Mouse (Mus musculus) hindbrain, postnatal 0 days (tissue): ENCODE measurements at regions not wholly inside any gene's neighbourhood (a gene's known extent, or its start where the extent isn't known, plus 50 kb on each side); places are given as distances from the start of the nearest gene placed in this dataset.

Experiments used
- ATAC-seq: fragments of 200-750 bp; cut with Nextera tagmentation; 2 replicates; pipeline ENCODE4 v1.8.0; 2017; ENCODE audit warnings: mild to moderate bottlenecking, moderate TSS enrichment, moderate library complexity
- DNase-seq: peaks from one replicate; pipeline ENCODE4 v3.0.0-alpha.2; 2015; ENCODE audit warnings: low spot score
- H3K27ac ChIP-seq: fragments of 300-500 bp; sonication (generic); 2 replicates; pipeline ENCODE4 v1.5.1; 2014; ENCODE audit warnings: mild to moderate bottlenecking
- H3K27me3 ChIP-seq: fragments of 300-500 bp; sonication (generic); 2 replicates; pipeline ENCODE4 v1.6.1; 2014; ENCODE audit warnings: low read length, mixed read lengths; ENCODE audit not compliant: insufficient read depth
- H3K36me3 ChIP-seq: fragments of 300-500 bp; sonication (generic); 2 replicates; pipeline ENCODE4 v1.6.1; 2014; ENCODE audit warnings: low read length, mixed read lengths; ENCODE audit not compliant: insufficient read depth
- H3K4me1 ChIP-seq: fragments of 300-500 bp; sonication (generic); 2 replicates; pipeline ENCODE4 v1.6.1; 2014; ENCODE audit warnings: antibody characterized with exemption, low read length, mixed read lengths; ENCODE audit not compliant: insufficient read depth
- H3K4me2 ChIP-seq: fragments of 300-500 bp; sonication (generic); 2 replicates; pipeline ENCODE4 v1.6.1; 2014; ENCODE audit warnings: low read depth, mild to moderate bottlenecking, low read length, moderate library complexity, mixed read lengths
- H3K4me3 ChIP-seq: fragments of 300-500 bp; sonication (generic); 2 replicates; pipeline ENCODE4 v1.5.1; 2014; ENCODE audit warnings: low read length
- H3K9ac ChIP-seq: fragments of 300-500 bp; sonication (generic); replicated peaks from 2 replicates; pipeline ENCODE4 v1.6.1; 2014; ENCODE audit warnings: mild to moderate bottlenecking, low read length, moderate library complexity, mixed read lengths
- H3K9me3 ChIP-seq: fragments of 300-500 bp; sonication (generic); 2 replicates; pipeline ENCODE4 v1.6.1; 2016; ENCODE audit warnings: low read length, mixed read lengths
- CTCF ChIP-seq: IDR thresholded peaks from 2 replicates; pipeline ENCODE4 v1.5.1; 2016; ENCODE audit warnings: antibody characterized with exemption, control low read depth, low read depth
- WGBS: fragments of 180-500 bp; shearing (Covaris S2); extraction: QIAGEN DNeasy Blood & Tissue Kit; methylation state at CpG from one replicate; pipeline ENCODE4 v1.1.7; 2014; 5-methylcytosine and 5-hydroxymethylcytosine counted together

- H3K4me2 ChIP-seq: no peak overlapping the region
- DNase-seq: no peak
- no peak for ATAC-seq
Observed at GRCm38 (mm10) chr1:163650577-163651180, 74.4 kb downstream of the Mettl11b start.

GRCm38 (mm10) chr1:163642091-163642490 is 82.9 kb downstream of the Mettl11b start:
- no peak for TF ChIP-seq CTCF

More at GRCm38 (mm10) chr1:163650577-163651180, 74.4 kb downstream of the Mettl11b start:
- no peaks in the 10 kb centered on the region for H3K27me3 ChIP-seq
- no peaks in the 10 kb centered on the region for H3K36me3 ChIP-seq
- no peak overlapping the region for H3K4me3 ChIP-seq
- WGBS: 78% methylated on average over 5 of the region's 5 CpGs
- no peak for TF ChIP-seq CTCF
- no peak overlapping the region for H3K27ac ChIP-seq
- H3K4me1 ChIP-seq: no peaks in the 10 kb centered on the region
- H3K9ac ChIP-seq: no peak overlapping the region
- H3K9me3 ChIP-seq: no peaks in the 10 kb centered on the region

GRCm38 (mm10) chr1:163640527-163641228 is 84.4 kb downstream of the Mettl11b start:
- H3K4me1 ChIP-seq: no peaks in the 10 kb centered on the region
- TF ChIP-seq CTCF: no peak

More at GRCm38 (mm10) chr1:163642091-163642490, 82.9 kb downstream of the Mettl11b start:
- no peak overlapping the region for H3K27ac ChIP-seq
- no peaks in the 10 kb centered on the region for H3K27me3 ChIP-seq
- no peaks in the 10 kb centered on the region for H3K9me3 ChIP-seq
- DNase-seq (no peak), ATAC-seq (no peak)
- no peak overlapping the region for H3K4me2 ChIP-seq
- 96% methylated on average over 1 of the region's 1 CpGs for WGBS
- H3K4me1 ChIP-seq: no peaks in the 10 kb centered on the region
- H3K9ac ChIP-seq: no peak overlapping the region
- no peaks in the 10 kb centered on the region for H3K36me3 ChIP-seq
- no peak overlapping the region for H3K4me3 ChIP-seq

GRCm38 (mm10) chr1:163630291-163630812 is 94.7 kb downstream of the Mettl11b start:
- Histone ChIP-seq H3K9me3 (no peaks in the 10 kb centered on the region), H3K36me3 (no peaks in the 10 kb centered on the region), H3K27me3 (no peaks in the 10 kb centered on the region), H3K4me2 (no peak overlapping the region), H3K27ac (no peak overlapping the region), H3K9ac (no peak overlapping the region), H3K4me3 (no peak overlapping the region), H3K4me1 (no peaks in the 10 kb centered on the region)
- TF ChIP-seq CTCF: no peak
- ATAC-seq: no peak
- WGBS: 89% methylated on average over 5 of the region's 5 CpGs
- no peak for DNase-seq

More at GRCm38 (mm10) chr1:163640527-163641228, 84.4 kb downstream of the Mettl11b start:
- Histone ChIP-seq H3K27me3 (no peaks in the 10 kb centered on the region), H3K27ac (no peak overlapping the region), H3K4me3 (no peak overlapping the region), H3K4me2 (no peak overlapping the region), H3K36me3 (no peaks in the 10 kb centered on the region), H3K9ac (no peak overlapping the region), H3K9me3 (no peaks in the 10 kb centered on the region)
- peak; percentile 38 for ATAC-seq
- peak; percentile 2 for DNase-seq
- WGBS: 46% methylated on average over 9 of the region's 9 CpGs

- H3K9me3 ChIP-seq: no peaks in the 10 kb centered on the region
- no peak for DNase-seq
- no peak overlapping the region for H3K9ac ChIP-seq
- H3K4me1 ChIP-seq: no peaks in the 10 kb centered on the region
- no peak overlapping the region for H3K4me3 ChIP-seq
- no peaks in the 10 kb centered on the region for H3K36me3 ChIP-seq
- WGBS: 90% methylated on average over 4 of the region's 4 CpGs
- no peak for ATAC-seq
- no peak overlapping the region for H3K4me2 ChIP-seq
- no peaks in the 10 kb centered on the region for H3K27me3 ChIP-seq
- no peak overlapping the region for H3K27ac ChIP-seq
- no peak for TF ChIP-seq CTCF
Observed at GRCm38 (mm10) chr1:163624887-163625286, 100.1 kb downstream of the Mettl11b start.

GRCm38 (mm10) chr1:163621293-163621692 is 103.7 kb downstream of the Mettl11b start:
- Histone ChIP-seq H3K9me3 (no peaks in the 10 kb centered on the region), H3K9ac (no peak overlapping the region), H3K4me1 (no peaks in the 10 kb centered on the region), H3K27me3 (no peaks in the 10 kb centered on the region), H3K4me2 (no peak overlapping the region), H3K27ac (no peak overlapping the region), H3K4me3 (no peak overlapping the region), H3K36me3 (no peaks in the 10 kb centered on the region)
- no peak for DNase-seq
- no peak for TF ChIP-seq CTCF
- no peak for ATAC-seq
- 93% methylated on average over 3 of the region's 3 CpGs for WGBS

GRCm38 (mm10) chr1:163619831-163620230 is 105.2 kb downstream of the Mettl11b start:
- Histone ChIP-seq H3K9me3 (no peaks in the 10 kb centered on the region), H3K4me3 (no peak overlapping the region)

More at GRCm38 (mm10) chr1:163619831-163620230, 105.2 kb downstream of the Mettl11b start:
- no peaks in the 10 kb centered on the region for H3K4me1 ChIP-seq
- no peaks in the 10 kb centered on the region for H3K27me3 ChIP-seq
- no peak overlapping the region for H3K27ac ChIP-seq
- no peak overlapping the region for H3K9ac ChIP-seq
- H3K36me3 ChIP-seq: no peaks in the 10 kb centered on the region
- DNase-seq: no peak
- ATAC-seq: no peak
- WGBS: 73% methylated on average over 7 of the region's 7 CpGs
- no peak overlapping the region for H3K4me2 ChIP-seq
- no peak for TF ChIP-seq CTCF
